ENCODE assay signal across 7 mouse cellular contexts in the genomic region with DNA sequence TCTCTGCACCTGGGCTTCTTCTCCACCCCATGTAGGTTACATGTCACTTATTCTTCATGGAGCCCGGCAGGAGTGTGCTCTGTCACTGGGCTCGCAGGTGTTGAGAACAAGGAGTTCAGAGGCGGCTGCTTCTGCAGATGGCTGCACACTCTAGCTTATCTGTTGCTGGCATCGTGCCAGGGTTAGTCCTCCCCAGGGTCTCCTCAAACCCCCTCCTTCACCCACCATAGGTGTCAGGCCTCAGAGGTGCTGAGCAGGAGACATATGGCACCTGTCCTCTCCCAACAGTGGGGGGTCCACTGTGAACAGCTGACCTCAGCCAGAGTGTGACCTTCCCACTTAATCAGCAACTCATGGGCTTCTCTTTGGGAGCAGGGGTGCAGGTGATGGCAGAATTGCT.
DNase-seq lines count a peak whose midpoint lies in the region; ATAC-seq and TF ChIP-seq lines count a peak whose summit lies in the region.
"Not testable (repeated sequence)": the region's sequence is repeated elsewhere in the genome, so short reads cannot be mapped to it uniquely, and the experiment has no call there.

No protein-coding gene starts in this region.

- not testable (repeated sequence) for H3K27me3 ChIP-seq in forebrain, embryonic 13.5 days; heart, embryonic 12.5 days (replicated peaks); heart, embryonic 15.5 days; hindbrain, embryonic 12.5 days; hindbrain, postnatal 0 days (ENCODE audit: insufficient read depth, low read length); lung, embryonic 14.5 days (ENCODE audit: insufficient read depth, low read length); midbrain, embryonic 14.5 days (ENCODE audit: control insufficient read depth, insufficient read depth, low read length)

- not testable (repeated sequence) for H3K36me3 ChIP-seq in forebrain, embryonic 13.5 days (ENCODE audit: poor library complexity, severe bottlenecking); heart, embryonic 12.5 days; heart, embryonic 15.5 days; hindbrain, embryonic 12.5 days; hindbrain, postnatal 0 days (ENCODE audit: insufficient read depth, low read length); lung, embryonic 14.5 days (ENCODE audit: insufficient read depth); midbrain, embryonic 14.5 days (ENCODE audit: control insufficient read depth, insufficient read depth, low read length)

- TF ChIP-seq CTCF in hindbrain, postnatal 0 days (IDR thresholded peaks at IDR 0.05; ENCODE audit: low read depth); lung, embryonic 14.5 days (IDR thresholded peaks at IDR 0.05; ENCODE audit: low read depth): not testable (repeated sequence)

- not testable (repeated sequence) for H3K4me3 ChIP-seq in forebrain, embryonic 13.5 days; heart, embryonic 12.5 days; heart, embryonic 15.5 days; hindbrain, embryonic 12.5 days; hindbrain, postnatal 0 days (ENCODE audit: low read length); lung, embryonic 14.5 days (ENCODE audit: low read depth, low read length); midbrain, embryonic 14.5 days (replicated peaks; ENCODE audit: low read depth, low read length)

- H3K4me1 ChIP-seq in forebrain, embryonic 13.5 days; heart, embryonic 12.5 days (replicated peaks); heart, embryonic 15.5 days (replicated peaks); hindbrain, embryonic 12.5 days; hindbrain, postnatal 0 days (ENCODE audit: insufficient read depth, low read length); lung, embryonic 14.5 days (ENCODE audit: insufficient read depth); midbrain, embryonic 14.5 days (ENCODE audit: control insufficient read depth, insufficient read depth, low read length): not testable (repeated sequence)

- not testable (repeated sequence) for H3K9ac ChIP-seq in forebrain, embryonic 13.5 days; heart, embryonic 12.5 days; heart, embryonic 15.5 days; hindbrain, embryonic 12.5 days; hindbrain, postnatal 0 days (replicated peaks; ENCODE audit: low read length); lung, embryonic 14.5 days; midbrain, embryonic 14.5 days (replicated peaks; ENCODE audit: low read length)

- no CpG with 5 or more reads among the region's 4 CpGs for WGBS in forebrain, embryonic 13.5 days
- no CpG with 5 or more reads among the region's 4 CpGs for WGBS in heart, embryonic 12.5 days
- WGBS in heart, embryonic 15.5 days: no CpG with 5 or more reads among the region's 4 CpGs
- no CpG with 5 or more reads among the region's 4 CpGs for WGBS in hindbrain, embryonic 12.5 days
- WGBS in hindbrain, postnatal 0 days: no CpG with 5 or more reads among the region's 4 CpGs
- WGBS in lung, embryonic 14.5 days: no CpG with 5 or more reads among the region's 4 CpGs
- WGBS in midbrain, embryonic 14.5 days: no CpG with 5 or more reads among the region's 4 CpGs

- H3K4me2 ChIP-seq in forebrain, embryonic 13.5 days; heart, embryonic 12.5 days; heart, embryonic 15.5 days; hindbrain, embryonic 12.5 days (replicated peaks); hindbrain, postnatal 0 days (ENCODE audit: low read depth, low read length); lung, embryonic 14.5 days; midbrain, embryonic 14.5 days (ENCODE audit: low read length): not testable (repeated sequence)

- H3K27ac ChIP-seq in forebrain, embryonic 13.5 days; heart, embryonic 12.5 days (ENCODE audit: poor library complexity, severe bottlenecking); heart, embryonic 15.5 days; hindbrain, embryonic 12.5 days; hindbrain, postnatal 0 days; lung, embryonic 14.5 days (ENCODE audit: low read depth); midbrain, embryonic 14.5 days (replicated peaks; ENCODE audit: low read depth, low read length): not testable (repeated sequence)

- not testable (repeated sequence) for DNase-seq in hindbrain, postnatal 0 days (ENCODE audit: low spot score); lung, embryonic 14.5 days; midbrain, embryonic 14.5 days

- 0 out of 2 replicates have a peak, but pooled peaks have one; percentile 24 for ATAC-seq in forebrain, embryonic 13.5 days
- ATAC-seq in heart, embryonic 12.5 days (ENCODE audit: insufficient number of reproducible peaks, low FRiP score): peak; percentile 67
- ATAC-seq in heart, embryonic 15.5 days (replicated peaks; ENCODE audit: insufficient number of reproducible peaks, insufficient read depth, low FRiP score, low read depth): peak; percentile 27; the same call in 1 of the 2 replicates
- 0 out of 2 replicates have a peak, but pooled peaks have one; percentile 32 for ATAC-seq in hindbrain, embryonic 12.5 days (ENCODE audit: low FRiP score)
- ATAC-seq in hindbrain, postnatal 0 days: peak; percentile 58
- ATAC-seq in lung, embryonic 14.5 days (ENCODE audit: insufficient read depth): peak; percentile 38; the same call in 1 of the 2 replicates
- ATAC-seq in midbrain, embryonic 14.5 days (ENCODE audit: low FRiP score, low TSS enrichment): peak; percentile 17; the same call in 1 of the 2 replicates

- H3K9me3 ChIP-seq in forebrain, embryonic 13.5 days (replicated peaks); heart, embryonic 12.5 days (replicated peaks); heart, embryonic 15.5 days (replicated peaks); hindbrain, embryonic 12.5 days (replicated peaks); hindbrain, postnatal 0 days (ENCODE audit: low read length); lung, embryonic 14.5 days (ENCODE audit: low read depth, low read length); midbrain, embryonic 14.5 days (ENCODE audit: control insufficient read depth, low read length): not testable (repeated sequence)

Comparison
In these comparisons a context has a peak if more than half of its experiments do, and no peak if none do; other contexts are left out.
1. ATAC-seq: peak in every context shown above with its lines; median percentile 67 in heart, embryonic 12.5 days; 58 in hindbrain, postnatal 0 days; 38 in lung, embryonic 14.5 days; 32 in hindbrain, embryonic 12.5 days; 27 in heart, embryonic 15.5 days; 24 in forebrain, embryonic 13.5 days; 17 in midbrain, embryonic 14.5 days.